Mouse (Mus musculus) liver, embryonic 11.5 days (tissue): Measurements from ENCODE around the gene Plvap. TPM values are rescaled to one million over a fixed set of nuclear protein-coding genes. Genes with fewer than 3 reads are reported as not detected.
"Not testable (repeated sequence)": the region's sequence is repeated elsewhere in the genome, so short reads cannot be mapped to it uniquely, and the experiment has no call there.

Experiments
- ATAC-seq: fragments of 200-750 bp; cut with Nextera tagmentation; replicated peaks from 2 replicates; pipeline ENCODE4 v1.8.0; 2017; ENCODE audit warnings: moderate number of reproducible peaks, mild to moderate bottlenecking, moderate TSS enrichment, moderate library complexity; ENCODE audit not compliant: low FRiP score
- DNase-seq: peaks from one replicate; pipeline ENCODE4 v3.0.0-alpha.2; 2017; ENCODE audit warnings: low spot score
- H3K27ac ChIP-seq: fragments of 300-500 bp; sonication (generic); 2 replicates; pipeline ENCODE4 v1.5.1; 2014; ENCODE audit warnings: mild to moderate bottlenecking, low read depth, low read length, control low read depth
- H3K27me3 ChIP-seq: fragments of 300-500 bp; sonication (generic); replicated peaks from 2 replicates; pipeline ENCODE4 v1.6.1; 2014; ENCODE audit warnings: low read length, mixed read lengths; ENCODE audit not compliant: control insufficient read depth, insufficient read depth
- H3K36me3 ChIP-seq: fragments of 300-500 bp; sonication (generic); 2 replicates; pipeline ENCODE4 v1.6.1; 2014; ENCODE audit warnings: mild to moderate bottlenecking, low read length, moderate library complexity, mixed read lengths; ENCODE audit not compliant: control insufficient read depth, insufficient read depth
- H3K4me1 ChIP-seq: fragments of 300-500 bp; sonication (generic); replicated peaks from 2 replicates; pipeline ENCODE4 v1.6.1; 2014; ENCODE audit warnings: low read length, mixed read lengths; ENCODE audit not compliant: control insufficient read depth, insufficient read depth
- H3K4me2 ChIP-seq: fragments of 300-500 bp; sonication (generic); 2 replicates; pipeline ENCODE4 v1.6.1; 2014; ENCODE audit warnings: mild to moderate bottlenecking, control low read depth, moderate library complexity
- H3K4me3 ChIP-seq: fragments of 300-500 bp; sonication (generic); 2 replicates; pipeline ENCODE4 v1.5.1; 2014; ENCODE audit warnings: low read depth, low read length, control low read depth
- H3K9ac ChIP-seq: fragments of 300-500 bp; sonication (generic); 2 replicates; pipeline ENCODE4 v1.6.1; 2014; ENCODE audit warnings: low read depth, low read length, control low read depth
- H3K9me3 ChIP-seq: fragments of 300-500 bp; sonication (generic); 2 replicates; pipeline ENCODE4 v1.6.1; 2016; ENCODE audit warnings: low read length, inconsistent platforms, mixed read lengths; ENCODE audit not compliant: control insufficient read depth
- WGBS: fragments of 180-500 bp; shearing (Covaris S2); extraction: QIAGEN DNeasy Blood & Tissue Kit; methylation state at CpG from one replicate; pipeline ENCODE4 v1.1.7; 2014; 5-methylcytosine and 5-hydroxymethylcytosine counted together
- polyA plus RNA-seq: library from polyadenylated mRNA; unstranded; fragments of >200 nt; fragmentation: Nextera tagmentation; extraction: Ambion mirVana; gene quantifications from 2 replicates; pipeline ENCODE4 v1.2.1, GENCODE M21; 2014

The Plvap gene
- polyA plus RNA-seq, 1 experiment from 2014 or later = 57.3 TPM

DNA sequence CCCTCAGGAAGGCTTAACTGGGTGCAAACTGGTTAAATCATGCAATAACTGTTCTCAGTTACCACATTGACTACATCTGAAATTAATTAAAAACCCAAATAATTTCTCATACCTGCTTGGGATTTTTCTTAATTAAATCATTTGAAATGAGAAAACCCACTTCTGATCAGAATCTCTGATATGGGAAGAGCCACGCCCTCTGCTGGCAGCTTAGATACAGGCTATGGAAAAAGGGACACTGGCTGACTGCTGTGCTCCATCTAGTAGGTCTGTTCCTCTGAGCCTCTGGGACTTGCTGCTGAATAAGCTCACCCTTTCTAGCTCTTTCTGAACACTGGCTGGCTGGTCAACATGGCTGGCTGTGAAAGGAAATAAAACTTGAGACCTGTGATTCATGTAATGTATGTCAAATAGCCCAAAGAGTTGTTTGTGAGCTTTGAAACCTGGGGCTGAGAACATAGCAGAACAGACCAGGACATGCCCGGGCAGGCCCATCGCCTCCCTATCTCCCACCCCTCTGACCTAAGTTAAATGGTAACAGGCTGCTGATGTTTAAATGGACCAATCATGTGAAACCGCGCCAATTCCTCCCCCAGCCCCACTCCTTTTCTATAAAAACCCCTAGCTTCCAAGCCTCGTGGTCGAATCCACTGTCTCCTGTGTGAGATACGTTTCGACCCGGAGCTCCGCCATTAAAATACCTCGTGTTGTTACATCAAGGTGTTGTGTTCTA lies 19.3 kb upstream of the Plvap start:
- WGBS = 73% methylated on average over 5 of the region's 12 CpGs
- H3K27ac ChIP-seq, H3K9ac ChIP-seq, H3K4me1 ChIP-seq, ATAC-seq, H3K4me2 ChIP-seq, H3K9me3 ChIP-seq, H3K36me3 ChIP-seq, DNase-seq, H3K4me3 ChIP-seq: not testable (repeated sequence)
- peaks cover 10% of the 10 kb centered on the region for H3K27me3 ChIP-seq

DNA sequence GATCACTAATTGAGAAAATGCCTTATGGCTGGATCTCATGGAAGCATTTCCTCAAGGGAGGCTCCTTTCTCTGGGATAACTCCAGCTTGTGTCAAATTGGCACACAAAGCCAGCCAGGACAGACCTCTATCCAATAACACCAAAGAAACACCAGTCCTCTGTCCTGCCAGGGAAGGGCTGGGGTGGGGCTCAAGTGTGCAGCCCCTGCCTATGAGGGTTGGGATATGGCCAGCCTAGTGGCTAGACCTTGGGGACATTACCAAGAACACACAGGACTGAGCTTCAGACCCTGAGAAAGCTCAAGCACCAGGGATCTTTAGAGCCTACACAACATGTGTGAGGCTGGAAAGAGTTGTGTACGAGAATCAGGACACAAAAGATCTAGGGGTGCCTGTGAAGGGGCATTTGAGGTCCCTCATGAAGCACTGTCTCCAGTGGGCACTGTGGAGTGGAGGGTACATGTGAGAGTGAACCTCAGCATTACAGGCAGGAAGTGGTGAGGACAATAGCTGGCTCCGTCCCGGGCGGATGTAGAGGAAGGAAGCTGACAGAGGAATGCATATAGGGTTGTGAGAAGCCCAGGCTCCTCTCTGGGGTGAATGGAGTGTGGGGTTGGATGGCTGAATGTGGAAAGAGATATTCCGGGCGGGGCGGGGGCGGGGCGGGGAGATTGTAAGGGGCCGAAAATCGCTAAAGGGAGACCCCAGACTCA lies 17.0 kb upstream of the Plvap start:
- H3K4me2 ChIP-seq = no peak overlapping the region
- no peak for DNase-seq
- H3K27ac ChIP-seq = no peak overlapping the region
- H3K4me3 ChIP-seq = no peak overlapping the region
- no peak overlapping the region for H3K9ac ChIP-seq
- peak; percentile 51; the same call in 1 of the 2 replicates for ATAC-seq
- WGBS = 48% methylated on average over 11 of the region's 11 CpGs
- peaks cover 14% of the 10 kb centered on the region for H3K4me1 ChIP-seq
- no peaks in the 10 kb centered on the region for H3K9me3 ChIP-seq
- no peaks in the 10 kb centered on the region for H3K36me3 ChIP-seq
- peaks cover 26% of the 10 kb centered on the region for H3K27me3 ChIP-seq

DNA sequence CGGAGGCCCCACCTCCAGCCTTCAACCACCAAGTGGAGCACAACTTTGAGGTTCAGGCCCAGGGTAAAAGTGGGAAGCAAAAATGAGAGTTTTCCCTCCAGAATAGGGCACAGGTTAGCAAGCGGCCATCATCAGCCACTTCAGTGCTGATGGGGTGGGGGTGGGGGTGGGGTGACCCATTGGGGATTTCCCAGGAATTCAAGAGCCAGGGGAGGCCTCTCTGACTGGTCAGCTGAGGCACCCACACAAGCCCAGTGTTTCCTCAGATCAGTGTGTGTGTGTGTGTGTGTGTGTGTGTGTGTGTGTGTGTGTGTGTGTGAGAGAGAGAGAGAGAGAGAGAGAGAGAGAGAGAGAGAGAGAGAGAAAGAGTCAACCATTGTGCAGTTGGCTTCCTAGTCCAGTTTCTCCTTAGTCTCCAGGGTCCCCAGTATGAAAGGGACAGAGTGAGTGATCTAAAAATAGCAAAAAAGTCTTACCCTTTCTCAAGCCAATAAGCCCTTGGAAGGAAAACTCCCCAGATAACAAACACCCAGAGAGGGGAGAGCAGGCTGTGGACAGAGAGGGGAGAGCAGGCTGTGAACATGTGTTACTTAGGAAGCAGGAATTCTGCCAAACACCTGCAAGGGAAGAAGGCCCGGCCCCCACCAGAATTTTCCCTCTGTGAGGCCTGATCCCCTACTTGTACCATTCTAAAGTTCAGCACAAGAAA lies 15.8 kb upstream of the Plvap start:
- no peak overlapping the region; the same call in 1 of the 2 replicates for H3K27ac ChIP-seq
- H3K27me3 ChIP-seq = peaks cover 26% of the 10 kb centered on the region
- DNase-seq = no peak

DNA sequence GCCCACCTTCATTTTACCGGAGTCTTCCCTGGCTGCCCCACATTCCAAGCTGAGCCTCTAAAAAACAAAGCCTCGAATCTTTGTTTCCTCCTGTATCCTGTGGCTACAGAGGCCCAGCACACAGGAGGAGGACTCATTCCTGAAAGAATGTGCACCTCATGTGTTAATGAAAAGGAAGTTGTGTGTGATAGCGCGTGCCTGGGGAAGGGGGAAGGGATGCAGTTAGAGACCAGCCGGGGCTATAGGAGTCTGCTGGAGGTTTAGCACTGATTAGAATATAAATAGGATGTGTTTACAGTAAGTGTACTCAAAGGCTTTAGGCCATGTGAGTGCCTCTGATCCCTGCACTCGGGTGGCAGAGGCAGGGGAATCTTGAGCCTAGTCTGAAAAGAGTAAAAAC lies 14.7 kb upstream of the Plvap start:
- H3K36me3 ChIP-seq = no peaks in the 10 kb centered on the region
- H3K27ac ChIP-seq = no peak overlapping the region
- H3K4me2 ChIP-seq = no peak overlapping the region
- H3K27me3 ChIP-seq = peaks cover 26% of the 10 kb centered on the region
- no peaks in the 10 kb centered on the region for H3K9me3 ChIP-seq
- 9% methylated on average over 6 of the region's 6 CpGs for WGBS
- H3K4me3 ChIP-seq = no peak overlapping the region
- ATAC-seq = no peak
- peaks cover 14% of the 10 kb centered on the region for H3K4me1 ChIP-seq
- DNase-seq = no peak
- no peak overlapping the region for H3K9ac ChIP-seq

More for the DNA sequence above, 15.8 kb upstream of the Plvap start:
- Histone ChIP-seq H3K36me3 (no peaks in the 10 kb centered on the region), H3K4me3 (no peak overlapping the region), H3K9ac (no peak overlapping the region), H3K4me2 (no peak overlapping the region), H3K9me3 (no peaks in the 10 kb centered on the region), H3K4me1 (peaks cover 14% of the 10 kb centered on the region)
- WGBS = 41% methylated on average over 3 of the region's 3 CpGs
- no peak for ATAC-seq

DNA sequence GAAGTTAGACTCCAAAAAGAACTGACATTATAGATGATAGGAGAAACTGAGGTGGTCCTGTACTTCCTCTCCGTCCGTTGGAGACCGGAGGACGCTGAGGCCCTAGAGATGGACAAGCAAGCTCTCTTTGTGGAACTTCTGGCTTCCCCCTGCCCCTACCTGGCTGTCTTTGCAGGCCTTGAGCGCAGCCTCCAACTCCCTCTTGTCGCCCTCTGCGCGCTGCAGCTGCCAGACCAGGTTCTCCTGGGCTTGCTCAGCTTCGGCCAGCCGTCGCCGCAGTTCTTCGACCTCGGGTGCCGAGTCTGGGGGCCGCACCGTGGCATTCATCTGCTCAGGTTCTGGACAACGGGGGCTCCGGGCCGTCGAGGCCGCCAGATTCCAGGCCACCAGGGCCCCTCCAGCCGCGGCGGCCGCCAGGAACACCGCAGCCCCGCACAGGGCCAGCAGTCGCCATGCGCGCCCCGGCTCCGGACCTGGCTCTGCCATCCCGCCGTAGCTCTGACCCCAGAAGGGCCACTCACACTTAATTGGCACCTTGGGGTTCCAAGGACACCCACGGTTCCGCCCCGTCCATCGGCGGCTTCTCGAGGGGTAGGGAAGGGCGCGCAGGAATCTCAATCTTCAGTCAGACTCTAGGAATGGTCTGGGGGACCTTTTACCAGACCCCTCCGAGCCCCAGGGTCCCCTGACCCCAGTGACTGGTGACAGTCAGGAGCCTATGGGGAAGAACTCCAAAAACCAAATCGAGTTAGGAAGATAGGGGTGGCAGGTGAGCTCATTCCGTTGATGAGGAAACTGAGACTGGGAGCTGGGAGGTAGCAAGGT lies 13.9 kb upstream of the Plvap start, which contains the start of gene Ccdc194:
Ccdc194 (minus strand) TSS at position 486 of the 825 bp plus-strand sequence.
- Histone ChIP-seq H3K9me3 (no peaks in the 10 kb centered on the region), H3K9ac (no peak within 1 kb of the TSS), H3K4me3 (peak within 1 kb of the TSS; percentile 10; the same call in 1 of the 2 replicates), H3K4me1 (peaks cover 14% of the 10 kb centered on the region), H3K27me3 (peaks cover 26% of the 10 kb centered on the region), H3K4me2 (peak within 1 kb of the TSS; percentile 45), H3K36me3 (no peaks in the 10 kb centered on the region), H3K27ac (no peak within 1 kb of the TSS)
- ATAC-seq (no peak), DNase-seq (peak; percentile 44)
- WGBS = 23% methylated on average over 46 of the region's 46 CpGs

DNA sequence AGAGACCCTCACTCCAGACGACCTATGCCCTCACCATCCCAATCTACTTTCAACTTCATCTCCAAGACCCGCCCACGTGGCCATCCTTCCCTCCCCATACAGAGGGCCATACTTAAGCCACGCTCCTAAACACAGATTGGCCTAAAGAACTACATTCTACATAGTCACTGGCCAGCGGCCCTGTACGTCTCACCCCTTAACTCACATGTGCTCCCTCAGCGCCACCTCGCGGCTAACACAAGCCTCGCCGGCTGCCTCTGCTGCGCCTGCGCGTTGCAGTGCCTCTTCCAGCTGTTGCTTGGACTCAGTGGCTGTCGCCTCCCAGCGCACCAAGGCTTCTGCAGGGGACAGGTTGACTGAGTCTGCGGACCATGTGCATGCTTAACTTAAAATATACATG lies 10.1 kb upstream of the Plvap start:
- H3K27me3 ChIP-seq = peaks cover 22% of the 10 kb centered on the region
- peak overlapping the region; percentile 11; the same call in 1 of the 2 replicates for H3K4me2 ChIP-seq
- ATAC-seq (peak; percentile 85), DNase-seq (peak; percentile 89)
- peaks cover 14% of the 10 kb centered on the region for H3K4me1 ChIP-seq
- WGBS = 2% methylated on average over 17 of the region's 17 CpGs
- H3K27ac ChIP-seq = no peak overlapping the region
- no peaks in the 10 kb centered on the region for H3K36me3 ChIP-seq
- H3K9ac ChIP-seq = no peak overlapping the region
- H3K9me3 ChIP-seq = no peaks in the 10 kb centered on the region
- no peak overlapping the region for H3K4me3 ChIP-seq

DNA sequence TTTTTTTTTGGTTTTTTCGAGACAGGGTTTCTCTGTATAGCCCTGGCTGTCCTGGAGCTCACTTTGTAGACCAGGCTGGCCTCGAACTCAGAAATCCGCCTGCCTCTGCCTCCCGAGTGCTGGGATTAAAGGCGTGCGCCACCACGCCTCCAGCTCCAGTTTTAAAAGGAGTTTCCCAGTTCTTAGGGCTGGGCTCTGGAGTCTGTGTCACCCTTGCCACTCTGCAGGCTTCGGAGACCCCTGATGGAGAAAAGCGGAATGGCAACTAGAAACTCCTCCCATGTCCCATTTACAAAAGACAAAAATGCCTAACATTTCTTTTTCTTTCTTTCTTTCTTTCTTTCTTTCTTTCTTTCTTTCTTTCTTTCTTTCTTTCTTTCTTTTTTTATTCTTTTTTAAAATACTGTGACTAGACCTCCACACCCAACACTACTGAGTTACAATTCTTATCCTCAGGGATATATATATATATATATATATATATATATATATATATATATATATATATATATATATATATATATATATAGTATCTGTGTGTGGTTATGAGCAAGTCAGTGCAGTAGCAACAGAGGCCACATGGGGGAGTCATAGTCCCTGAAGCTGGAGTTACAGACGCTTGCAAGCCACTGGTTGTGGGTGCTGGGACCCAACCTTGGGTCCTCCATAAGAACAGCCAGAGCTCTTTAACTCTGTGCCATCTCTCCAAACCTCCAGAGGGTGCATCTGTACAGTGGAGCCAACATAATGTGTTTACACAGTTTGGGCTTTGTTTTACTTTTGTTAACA lies 7.7 kb upstream of the Plvap start:
- H3K4me1 ChIP-seq, H3K4me2 ChIP-seq, H3K36me3 ChIP-seq, H3K27ac ChIP-seq, ATAC-seq, DNase-seq, H3K27me3 ChIP-seq, H3K4me3 ChIP-seq, H3K9me3 ChIP-seq, H3K9ac ChIP-seq: not testable (repeated sequence)
- 35% methylated on average over 9 of the region's 10 CpGs for WGBS
